Mouse (Mus musculus): Measurements from ENCODE around the gene Il12a.
"Not testable (repeated sequence)": the region's sequence is repeated elsewhere in the genome, so short reads cannot be mapped to it uniquely, and the experiment has no call there.

The Il12a gene

DNA sequence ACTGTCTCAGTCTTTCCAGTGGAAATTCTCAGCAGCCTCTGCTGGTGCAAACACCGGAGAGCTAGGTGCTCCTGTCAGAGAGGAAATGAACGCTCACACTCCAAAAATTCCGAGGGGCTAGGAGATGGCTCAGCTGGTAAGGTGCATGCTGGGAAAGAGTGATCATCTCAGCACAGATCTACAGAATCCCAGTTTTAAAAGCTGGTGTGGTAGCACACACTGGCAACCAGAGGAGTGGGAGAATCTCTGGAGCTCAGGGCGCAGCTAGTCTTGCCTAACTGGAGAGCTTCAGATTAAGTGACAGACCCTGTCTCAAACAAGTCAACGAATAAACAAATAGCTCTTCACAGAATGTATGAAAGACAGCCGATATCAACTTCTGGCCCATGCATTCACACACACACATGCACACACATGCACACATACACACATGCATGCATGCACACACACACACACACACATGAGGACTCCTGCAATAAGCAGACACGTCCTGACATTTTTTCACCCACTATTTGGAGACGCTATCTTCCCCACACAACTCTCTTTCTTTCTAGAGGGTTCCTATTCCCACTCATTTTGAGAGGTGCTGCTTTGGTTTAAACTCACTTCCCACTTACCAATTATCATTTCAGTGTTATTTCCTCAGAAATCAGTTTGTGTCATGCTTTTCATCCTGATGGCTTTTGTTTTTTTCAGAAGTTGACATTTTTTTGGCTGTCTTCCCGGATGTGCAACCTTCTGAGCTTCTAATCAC is 52.5 kb downstream of the Il12a start:
- DNase-seq (ENCODE audit: low spot score in 2 of 2), result no peak

DNA sequence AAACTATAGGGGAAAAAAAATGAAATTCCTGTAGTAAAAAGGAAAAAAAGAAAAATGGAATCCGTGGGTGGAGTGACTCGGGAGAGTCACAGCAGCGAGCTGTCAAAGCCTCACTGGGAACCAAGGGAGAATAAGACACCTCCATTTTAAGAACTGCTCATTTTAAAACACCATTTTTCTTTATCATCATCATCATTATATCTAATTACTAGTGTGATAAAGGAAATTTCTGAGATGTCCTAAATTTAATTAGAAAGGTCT is 53.0 kb downstream of the Il12a start:
- no peak for DNase-seq (ENCODE audit: low spot score in 2 of 2)

DNA sequence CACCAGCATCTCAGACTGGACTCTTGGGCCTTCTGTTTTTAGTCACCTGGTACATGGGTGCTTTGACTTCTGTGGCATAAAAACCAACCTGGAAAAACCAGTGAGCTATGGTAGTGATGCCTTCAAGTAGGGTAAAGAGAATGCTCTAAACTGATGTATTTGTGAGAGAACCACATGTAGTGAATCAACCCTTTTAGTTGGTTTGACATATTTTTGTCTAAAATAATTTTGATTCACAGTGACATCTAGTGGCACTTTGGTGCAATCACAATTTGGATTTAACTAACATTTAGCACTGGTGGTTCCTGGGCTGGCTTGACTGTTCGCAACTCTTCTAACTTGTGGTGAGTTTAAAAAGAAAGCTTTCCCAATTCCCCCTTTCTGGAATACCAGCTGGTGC is 53.7 kb downstream of the Il12a start:
- no peak for DNase-seq (ENCODE audit: low spot score in 2 of 2)

DNA sequence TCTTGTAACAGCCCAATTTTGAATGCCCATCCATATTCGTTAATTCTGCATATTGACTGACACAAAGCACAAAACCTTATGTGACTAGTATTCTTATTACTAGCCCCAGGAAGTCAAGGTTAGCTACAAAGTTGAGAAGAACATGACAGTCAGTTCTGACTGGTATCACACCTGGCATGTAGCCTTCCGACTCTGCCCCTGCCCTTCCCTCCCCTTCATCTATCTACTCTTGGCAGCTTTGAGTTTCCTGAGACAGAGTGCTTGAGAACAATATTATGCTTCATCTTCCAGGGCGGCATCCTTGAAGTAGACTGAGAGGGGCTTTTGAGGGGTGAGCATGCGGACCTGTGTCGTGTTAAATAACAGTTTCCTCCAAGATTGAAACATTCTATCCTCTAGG is 54.6 kb downstream of the Il12a start:
- DNase-seq (ENCODE audit: low spot score in 2 of 2), result no peak

DNA sequence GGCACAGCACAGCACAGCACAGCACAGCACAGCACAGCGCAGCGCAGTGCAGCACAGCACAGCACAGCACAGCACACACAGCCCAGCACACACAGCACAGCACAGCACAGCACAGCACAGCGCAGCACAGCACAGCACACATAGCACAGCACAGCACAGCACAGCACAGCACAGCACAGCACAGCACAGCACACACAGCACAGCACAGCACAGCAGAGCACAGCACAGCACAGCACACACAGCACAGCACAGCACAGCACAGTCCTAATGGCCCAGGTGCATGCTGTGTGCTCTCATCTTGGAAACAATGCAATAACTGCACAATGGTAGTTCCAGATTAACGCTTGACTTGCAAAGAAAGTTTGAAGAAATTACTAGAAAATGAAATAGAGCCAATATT is 55.8 kb downstream of the Il12a start:
- not testable (repeated sequence) for DNase-seq (ENCODE audit: low spot score in 2 of 2)
